24 mouse cellular contexts compared by ENCODE assay signal in the genomic region with DNA sequence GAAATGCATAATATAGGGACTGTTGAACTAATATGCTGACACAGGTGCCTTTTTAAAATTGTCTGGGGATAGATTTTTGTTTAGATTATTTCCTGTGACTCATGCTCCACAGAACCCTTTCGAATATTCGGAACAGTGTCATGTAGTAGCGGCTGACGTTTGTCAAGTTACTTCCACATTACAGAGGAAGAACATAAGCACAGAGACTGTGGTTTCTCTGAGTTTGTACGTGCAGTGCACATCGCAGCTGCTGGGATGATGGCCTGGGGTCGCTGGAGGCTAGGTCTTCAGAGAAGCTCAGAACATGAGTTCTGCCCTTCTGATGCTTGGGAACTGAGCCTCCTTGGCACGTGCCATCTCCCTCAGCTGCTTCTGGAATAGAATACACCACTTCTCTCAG. TPM values are rescaled to one million over a fixed set of nuclear protein-coding genes. Genes with fewer than 3 reads are reported as not detected.
DNase-seq lines count a peak whose midpoint lies in the region; ATAC-seq and TF ChIP-seq lines count a peak whose summit lies in the region.
"Had no signal": no experiment of that assay in that cellular context is flagged by ENCODE, and none has a peak within 500 bp of the region (broad histone marks: within the 10 kb centered on the region; RNA-seq: fewer than 3 reads in every experiment).

No protein-coding gene starts in this region.

- H3K36me3 ChIP-seq in liver, adult 2 months (ENCODE audit: control insufficient read depth, insufficient read depth, low read length): no peaks in the 10 kb centered on the region
- peaks cover 11% of the 10 kb centered on the region; the same call in 1 of the 2 replicates for H3K36me3 ChIP-seq in liver, embryonic 12.5 days
- H3K36me3 ChIP-seq: forebrain, embryonic 15.5 days; stomach, embryonic 15.5 days had no signal

- H3K27me3 ChIP-seq in liver, adult 2 months (ENCODE audit: control insufficient read depth, insufficient read depth, low read length): no peaks in the 10 kb centered on the region
- H3K27me3 ChIP-seq in liver, embryonic 12.5 days (replicated peaks): no peaks in the 10 kb centered on the region
- H3K27me3 ChIP-seq: embryonic facial prominence, embryonic 15.5 days; forebrain, embryonic 15.5 days; heart, embryonic 12.5 days; midbrain, embryonic 13.5 days; stomach, embryonic 15.5 days had no signal

- no peaks in the 10 kb centered on the region for H3K4me1 ChIP-seq in liver, adult 2 months (ENCODE audit: control insufficient read depth, insufficient read depth, low read length)
- peaks cover 12% of the 10 kb centered on the region; the same call in 1 of the 2 replicates for H3K4me1 ChIP-seq in liver, embryonic 12.5 days
- H3K4me1 ChIP-seq: embryonic facial prominence, embryonic 15.5 days; forebrain, embryonic 15.5 days; midbrain, embryonic 13.5 days; stomach, embryonic 15.5 days had no signal

- TF ChIP-seq POLR2A in liver, adult 2 months (IDR thresholded peaks at IDR 0.05; ENCODE audit: extremely low read depth, insufficient read depth, low read length): no peak

- H3K79me2 ChIP-seq in liver, adult 2 months (ENCODE audit: control insufficient read depth, insufficient read depth, low read length): no peaks in the 10 kb centered on the region

- no peak overlapping the region for H3K9ac ChIP-seq in liver, adult 2 months (ENCODE audit: low read depth, low read length)
- H3K9ac ChIP-seq in liver, embryonic 12.5 days: no peak overlapping the region
- H3K9ac ChIP-seq: embryonic facial prominence, embryonic 15.5 days; forebrain, embryonic 15.5 days; heart, embryonic 12.5 days; midbrain, embryonic 13.5 days; stomach, embryonic 15.5 days had no signal

- peak; percentile 22 for DNase-seq in liver, adult 2 months (ENCODE audit: extremely low read depth, low read depth, low spot score)
- DNase-seq in CD4-positive helper T cell, adult 2 months (ENCODE audit: low read depth, low spot score): peak; percentile 56
- DNase-seq in left cerebral cortex, adult 8-10 months (ENCODE audit: low spot score in 2 of 2): no peak
- DNase-seq: adrenal gland, postnatal 10 days; cerebellum, adult 8-10 months; gastrocnemius, postnatal 10 days; heart, postnatal 10 days; kidney, adult 18-20 months; kidney, postnatal 4 days; layer of hippocampus, adult 9-11 months; right cerebral cortex, postnatal 25 days had no signal

- no peak overlapping the region for H3K4me2 ChIP-seq in liver, embryonic 12.5 days
- H3K4me2 ChIP-seq: embryonic facial prominence, embryonic 15.5 days; forebrain, embryonic 15.5 days; heart, embryonic 12.5 days; midbrain, embryonic 13.5 days; stomach, embryonic 15.5 days had no signal

- H3K27ac ChIP-seq in liver, adult 2 months (replicated peaks; ENCODE audit: insufficient read depth, low read depth, low read length): no peak overlapping the region
- H3K27ac ChIP-seq in liver, embryonic 12.5 days: no peak overlapping the region
- H3K27ac ChIP-seq: embryonic facial prominence, embryonic 15.5 days; forebrain, embryonic 15.5 days; hindbrain, postnatal 0 days; midbrain, embryonic 13.5 days; stomach, embryonic 15.5 days had no signal

- TF ChIP-seq CTCF in liver, adult 2 months (IDR thresholded peaks at IDR 0.05; ENCODE audit: low read depth, low read length): no peak

- H3K4me3 ChIP-seq in liver, adult 2 months (ENCODE audit: insufficient read depth, low read depth, low read length): no peak overlapping the region
- no peak overlapping the region for H3K4me3 ChIP-seq in liver, embryonic 12.5 days
- H3K4me3 ChIP-seq: embryonic facial prominence, embryonic 15.5 days; forebrain, embryonic 15.5 days; heart, embryonic 12.5 days; midbrain, embryonic 13.5 days; stomach, embryonic 15.5 days had no signal

- ATAC-seq in liver, embryonic 12.5 days: no peak
- ATAC-seq in hematopoietic stem cell, adult 5-6 weeks (replicated peaks in 1 of 2; ENCODE audit: insufficient read depth in 1 of 2, low FRiP score in 2 of 2, low TSS enrichment in 1 of 2, low read depth in 1 of 2, poor library complexity in 2 of 2, severe bottlenecking in 2 of 2): peak; percentile 27 to 53; a peak in 1 of 4 replicates
- peak; percentile 38; the same call in 1 of the 2 replicates for ATAC-seq in neutrophil, adult 5-6 weeks (ENCODE audit: extremely low read depth, insufficient number of reproducible peaks, low FRiP score, poor library complexity, severe bottlenecking)
- ATAC-seq in erythroblast, adult 5-6 weeks (replicated peaks; ENCODE audit: low FRiP score, poor library complexity, severe bottlenecking): no peak
- ATAC-seq: forebrain, embryonic 15.5 days; hindbrain, postnatal 0 days; lung, postnatal 0 days; midbrain, embryonic 13.5 days had no signal

- H3K9me3 ChIP-seq in liver, embryonic 12.5 days (replicated peaks): 0 out of 2 replicates have a peak, but pooled peaks cover 6% of the 10 kb centered on the region
- H3K9me3 ChIP-seq: forebrain, embryonic 15.5 days; stomach, embryonic 15.5 days had no signal

- 88% methylated on average over 8 of the region's 8 CpGs for WGBS in liver, adult 2 months
- 42% methylated on average over 8 of the region's 8 CpGs for WGBS in liver, embryonic 12.5 days (ENCODE audit: insufficient replicate concordance)

RNA-seq across cellular contexts. Expression of a gene that starts 31.5 kb away (rescaled TPM):
- 0.46 and 0.54 TPM in 2 replicates for total RNA-seq in liver, adult 2 months (2014; rRNA removed)
- 0.68 and 0.84 TPM in 2 replicates for polyA plus RNA-seq in liver, adult 2 months (2012; rRNA removed)
- 6.1 and 9.9 TPM in 2 replicates for polyA plus RNA-seq in liver, embryonic 12.5 days (2016; fragmentation: Nextera tagmentation; extraction: Ambion mirVana)
- 0.31 and 0.55 TPM in 2 replicates for total RNA-seq in hematopoietic stem cell, adult 5-6 weeks (2017)
- 1.3 and 1.6 TPM in 2 replicates for total RNA-seq in neutrophil, adult 5-6 weeks (2017)
- not detected in 2 replicates for total RNA-seq in erythroblast, adult 5-6 weeks (2015; ENCODE audit: low replicate concordance)
- total RNA-seq in erythroblast, adult 5-6 weeks (2017; ENCODE audit: low replicate concordance): not detected in 2 replicates
- total RNA-seq in left cerebral cortex, adult 8-10 months (2022): 10 to 100 TPM; 13.9 to 14.8 (median 14.2) TPM

RNA-seq across cellular contexts. Expression of a gene that starts 35.0 kb away (rescaled TPM):
- total RNA-seq in liver, adult 2 months (2014; rRNA removed): 3.5 and 6.0 TPM in 2 replicates
- 3.9 and 4.5 TPM in 2 replicates for polyA plus RNA-seq in liver, adult 2 months (2012; rRNA removed)
- polyA plus RNA-seq in liver, embryonic 12.5 days (2016; fragmentation: Nextera tagmentation; extraction: Ambion mirVana): 12.3 and 12.9 TPM in 2 replicates
- total RNA-seq in hematopoietic stem cell, adult 5-6 weeks (2017): 1.0 TPM in 1 of 2 replicates, not detected in the other
- not detected in 2 replicates for total RNA-seq in neutrophil, adult 5-6 weeks (2017)
- not detected in 2 replicates for total RNA-seq in erythroblast, adult 5-6 weeks (2015; ENCODE audit: low replicate concordance)
- not detected in 2 replicates for total RNA-seq in erythroblast, adult 5-6 weeks (2017; ENCODE audit: low replicate concordance)
- total RNA-seq in left cerebral cortex, adult 8-10 months (2022): 10 to 100 TPM; 13.8 to 16.1 (median 15.1) TPM
- total RNA-seq: granulocyte monocyte progenitor cell, adult 5-6 weeks; monocyte, adult 5-6 weeks had no signal

Comparison
In these comparisons a context has a peak if more than half of its experiments do, and no peak if none do; other contexts are left out.
1. DNase-seq: peak in liver, adult 2 months (single experiment) and CD4-positive helper T cell, adult 2 months (single experiment); none in left cerebral cortex, adult 8-10 months (0 of 2).
2. ATAC-seq: peak in hematopoietic stem cell, adult 5-6 weeks (2 of 2) and neutrophil, adult 5-6 weeks (single experiment); none in liver, embryonic 12.5 days (single experiment) and erythroblast, adult 5-6 weeks (single experiment).